Mouse (Mus musculus) forebrain, embryonic 10.5 days (tissue): ENCODE measurements around the gene Psmd2. TPM values are rescaled to one million over a fixed set of nuclear protein-coding genes. Genes with fewer than 3 reads are reported as not detected.

Experiments
- DNase-seq: peaks from one replicate; pipeline ENCODE4 v3.0.0-alpha.2; 2017; ENCODE audit warnings: low spot score; ENCODE audit errors: extremely low spot score
- H3K27ac ChIP-seq: fragments of 300-500 bp; sonication (generic); 2 replicates; pipeline ENCODE4 v1.5.1; 2016; ENCODE audit warnings: mild to moderate bottlenecking
- H3K27me3 ChIP-seq: fragments of 300-500 bp; sonication (generic); 2 replicates; pipeline ENCODE4 v1.6.1; 2016; ENCODE audit warnings: mild to moderate bottlenecking; ENCODE audit not compliant: poor library complexity, severe bottlenecking
- H3K36me3 ChIP-seq: fragments of 300-500 bp; sonication (generic); replicated peaks from 2 replicates; pipeline ENCODE4 v1.6.1; 2016; ENCODE audit warnings: mild to moderate bottlenecking, moderate library complexity
- H3K4me1 ChIP-seq: fragments of 300-500 bp; sonication (generic); 2 replicates; pipeline ENCODE4 v1.6.1; 2016
- H3K4me3 ChIP-seq: fragments of 300-500 bp; sonication (generic); 2 replicates; pipeline ENCODE4 v1.5.1; 2016; ENCODE audit warnings: mild to moderate bottlenecking, moderate library complexity
- H3K9me3 ChIP-seq: fragments of 300-500 bp; sonication (generic); 2 replicates; pipeline ENCODE4 v1.6.1; 2016; ENCODE audit warnings: mild to moderate bottlenecking, moderate library complexity
- WGBS: fragments of 180-500 bp; shearing (Covaris S2); methylation state at CpG from one replicate; pipeline ENCODE4 v1.1.7; 2016; 5-methylcytosine and 5-hydroxymethylcytosine counted together
- polyA plus RNA-seq: library from polyadenylated mRNA; unstranded; fragments of >200 nt; fragmentation: Nextera tagmentation; extraction: Ambion mirVana; gene quantifications from 2 replicates; pipeline ENCODE4 v1.2.1, GENCODE M21; 2016

The Psmd2 gene
- 544 and 556 TPM in 2 replicates for polyA plus RNA-seq

- 2% methylated on average over 46 of the region's 46 CpGs for WGBS
- peak within 1 kb of the TSS; percentile 72 for H3K4me3 ChIP-seq
- H3K36me3 ChIP-seq: peaks cover 30% of the 10 kb centered on the region
- peak within 1 kb of the TSS; percentile 90 for H3K27ac ChIP-seq
- DNase-seq: peak; percentile 95
- H3K9me3 ChIP-seq: no peaks in the 10 kb centered on the region
- peaks cover 16% of the 10 kb centered on the region for H3K4me1 ChIP-seq
- H3K27me3 ChIP-seq: no peaks in the 10 kb centered on the region
Observed at GRCm38 (mm10) chr16:20651076-20651946, at the start of gene Psmd2. Psmd2 (plus strand) TSS chr16:20651652.

GRCm38 (mm10) chr16:20604705-20605104, 46.7 kb upstream of the Psmd2 start:
- Histone ChIP-seq H3K27me3 (no peaks in the 10 kb centered on the region), H3K36me3 (peaks cover 56% of the 10 kb centered on the region), H3K4me3 (no peak overlapping the region), H3K9me3 (no peaks in the 10 kb centered on the region), H3K4me1 (peaks cover 14% of the 10 kb centered on the region), H3K27ac (no peak overlapping the region)
- DNase-seq: no peak
- whole genome bisulfite sequencing: 89% methylated on average over 9 of the region's 9 CpGs

- peaks cover 50% of the 10 kb centered on the region for H3K36me3 ChIP-seq
- under 1% methylated on average over 28 of the region's 28 CpGs for WGBS
- DNase-seq: peak; percentile 84
- H3K4me1 ChIP-seq: peaks cover 43% of the 10 kb centered on the region
- no peaks in the 10 kb centered on the region for H3K9me3 ChIP-seq
- peak overlapping the region; percentile 97 for H3K27ac ChIP-seq
- H3K27me3 ChIP-seq: no peaks in the 10 kb centered on the region
- H3K4me3 ChIP-seq: peak overlapping the region; percentile 90
Observed at GRCm38 (mm10) chr16:20610501-20611356, 40.7 kb upstream of the Psmd2 start.

GRCm38 (mm10) chr16:20611357-20612227, 39.9 kb upstream of the Psmd2 start, which contains the start of the genes Eef1akmt4, Gm49333 and Alg3:
Eef1akmt4 (plus strand) TSS chr16:20611593.
Gm49333 (plus strand) TSS chr16:20611610.
Alg3 (minus strand) TSS chr16:20611735.
- H3K27ac ChIP-seq: peak within 1 kb of the TSS; percentile 97
- no peaks in the 10 kb centered on the region for H3K9me3 ChIP-seq
- H3K27me3 ChIP-seq: no peaks in the 10 kb centered on the region
- peak; percentile 90 for DNase-seq
- WGBS: 3% methylated on average over 41 of the region's 41 CpGs
- H3K4me3 ChIP-seq: peak within 1 kb of the TSS; percentile 90
- H3K36me3 ChIP-seq: peaks cover 48% of the 10 kb centered on the region
- H3K4me1 ChIP-seq: peaks cover 43% of the 10 kb centered on the region

GRCm38 (mm10) chr16:20619541-20620398, 31.7 kb upstream of the Psmd2 start:
- H3K36me3 ChIP-seq: peaks cover 27% of the 10 kb centered on the region
- WGBS: 2% methylated on average over 82 of the region's 83 CpGs
- H3K4me1 ChIP-seq: peaks cover 47% of the 10 kb centered on the region
- peak overlapping the region; percentile 84 for H3K4me3 ChIP-seq
- DNase-seq: peak; percentile 49
- peaks cover 34% of the 10 kb centered on the region for H3K27me3 ChIP-seq
- H3K9me3 ChIP-seq: no peaks in the 10 kb centered on the region
- peak overlapping the region; percentile 65 for H3K27ac ChIP-seq

- DNase-seq: peak; percentile 24
- H3K4me1 ChIP-seq: peaks cover 47% of the 10 kb centered on the region
- H3K4me3 ChIP-seq: peak overlapping the region; percentile 84
- H3K27me3 ChIP-seq: peaks cover 34% of the 10 kb centered on the region
- 0% methylated on average over 9 of the region's 9 CpGs for WGBS
- H3K9me3 ChIP-seq: no peaks in the 10 kb centered on the region
- peak overlapping the region; percentile 96 for H3K27ac ChIP-seq
- H3K36me3 ChIP-seq: peaks cover 25% of the 10 kb centered on the region
Observed at GRCm38 (mm10) chr16:20620399-20620735, 31.1 kb upstream of the Psmd2 start.

- WGBS: under 1% methylated on average over 32 of the region's 32 CpGs
Observed at GRCm38 (mm10) chr16:20620751-20621190, 30.7 kb upstream of the Psmd2 start.

GRCm38 (mm10) chr16:20621191-20621990, 30.1 kb upstream of the Psmd2 start, which contains the start of gene Camk2n2:
Camk2n2 (minus strand) TSS chr16:20621287.
- Histone ChIP-seq H3K4me1 (peaks cover 47% of the 10 kb centered on the region), H3K27ac (peak within 1 kb of the TSS; percentile 96), H3K4me3 (peak within 1 kb of the TSS; percentile 84), H3K27me3 (peaks cover 34% of the 10 kb centered on the region), H3K36me3 (peaks cover 16% of the 10 kb centered on the region), H3K9me3 (no peaks in the 10 kb centered on the region)
- peak; percentile 69 for DNase-seq
- under 1% methylated on average over 85 of the region's 92 CpGs for WGBS

More at GRCm38 (mm10) chr16:20620751-20621190, 30.7 kb upstream of the Psmd2 start:
- Histone ChIP-seq H3K27me3 (peaks cover 34% of the 10 kb centered on the region), H3K9me3 (no peaks in the 10 kb centered on the region), H3K4me1 (peaks cover 47% of the 10 kb centered on the region), H3K4me3 (peak overlapping the region; percentile 84), H3K36me3 (peaks cover 22% of the 10 kb centered on the region), H3K27ac (peak overlapping the region; percentile 96)
- no peak for DNase-seq

- Histone ChIP-seq H3K27ac (peak overlapping the region; percentile 96), H3K4me3 (peak overlapping the region; percentile 84), H3K36me3 (peaks cover 16% of the 10 kb centered on the region), H3K4me1 (peaks cover 47% of the 10 kb centered on the region), H3K9me3 (no peaks in the 10 kb centered on the region), H3K27me3 (peaks cover 34% of the 10 kb centered on the region)
- DNase-seq: peak; percentile 80
- under 1% methylated on average over 35 of the region's 37 CpGs for WGBS
Observed at GRCm38 (mm10) chr16:20621991-20622685, 29.3 kb upstream of the Psmd2 start.

GRCm38 (mm10) chr16:20623211-20623610, 28.2 kb upstream of the Psmd2 start:
- 60% methylated on average over 2 of the region's 2 CpGs for WGBS
- no peaks in the 10 kb centered on the region for H3K9me3 ChIP-seq
- H3K27ac ChIP-seq: no peak overlapping the region
- peaks cover 32% of the 10 kb centered on the region for H3K27me3 ChIP-seq
- no peak for DNase-seq
- H3K36me3 ChIP-seq: peaks cover 8% of the 10 kb centered on the region
- H3K4me1 ChIP-seq: peaks cover 47% of the 10 kb centered on the region
- no peak overlapping the region for H3K4me3 ChIP-seq
